Comparison of ENCODE assay signal across 8 mouse cellular contexts in the genomic region with DNA sequence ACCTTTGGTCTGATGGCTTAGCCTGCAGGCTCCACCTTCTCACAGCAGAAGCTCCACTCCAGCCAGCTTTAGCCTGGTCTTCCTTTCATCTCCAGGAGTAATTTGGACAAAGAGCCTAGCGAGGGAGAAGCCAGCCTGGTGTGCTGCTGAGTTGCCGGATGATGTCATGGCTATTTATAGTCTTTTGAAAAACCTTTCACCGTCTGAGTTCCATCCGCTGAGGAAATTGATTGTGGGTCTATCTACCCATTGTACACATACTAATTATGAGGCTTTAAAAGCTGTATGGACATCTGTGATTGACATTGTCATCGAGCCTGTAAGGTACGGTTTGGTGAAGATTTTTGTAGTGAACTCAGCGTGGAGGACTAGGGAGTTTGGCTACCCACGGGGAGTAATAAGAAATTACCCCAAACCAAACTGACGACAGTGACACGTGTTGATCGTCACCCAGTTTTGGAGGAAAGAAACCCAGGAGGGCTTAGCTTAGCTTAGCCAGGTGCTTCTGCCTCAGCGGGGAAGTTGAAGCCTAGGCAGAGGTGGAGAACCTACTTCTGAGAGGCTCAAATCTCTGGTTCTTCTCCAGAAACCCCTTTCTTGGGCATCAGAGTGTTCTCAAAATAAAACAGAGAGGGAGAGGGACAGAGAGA. TPM values are rescaled to one million over a fixed set of nuclear protein-coding genes. Genes with fewer than 3 reads are reported as not detected.
DNase-seq lines count a peak whose midpoint lies in the region; ATAC-seq and TF ChIP-seq lines count a peak whose summit lies in the region.

No protein-coding gene starts in this region.

- peak overlapping the region; percentile 50 for H3K27ac ChIP-seq in bone marrow macrophage, adult 2 months (ENCODE audit: insufficient read depth, low read depth, low read length)
- peak overlapping the region; percentile 76 for H3K27ac ChIP-seq in forebrain, embryonic 12.5 days
- H3K27ac ChIP-seq in hindbrain, embryonic 15.5 days (replicated peaks), result 0 out of 2 replicates have a peak overlapping the region, but pooled peaks have one; percentile 54
- H3K27ac ChIP-seq in liver, embryonic 11.5 days (ENCODE audit: low read depth, low read length), result no peak overlapping the region

- WGBS in forebrain, embryonic 12.5 days, result 39% methylated on average over 12 of the region's 12 CpGs
- WGBS in hindbrain, embryonic 15.5 days, result 50% methylated on average over 12 of the region's 12 CpGs
- WGBS in liver, embryonic 11.5 days, result 67% methylated on average over 12 of the region's 12 CpGs

- H3K4me1 ChIP-seq in bone marrow macrophage, adult 2 months (ENCODE audit: control insufficient read depth, insufficient read depth, low read length), result peaks cover 23% of the 10 kb centered on the region
- H3K4me1 ChIP-seq in forebrain, embryonic 12.5 days, result peaks cover 17% of the 10 kb centered on the region
- peaks cover 18% of the 10 kb centered on the region for H3K4me1 ChIP-seq in hindbrain, embryonic 15.5 days (replicated peaks)
- no peaks in the 10 kb centered on the region for H3K4me1 ChIP-seq in liver, embryonic 11.5 days (replicated peaks; ENCODE audit: control insufficient read depth, insufficient read depth, low read length)

- no peak overlapping the region; the same call in 1 of the 2 replicates for H3K4me2 ChIP-seq in forebrain, embryonic 12.5 days
- no peak overlapping the region for H3K4me2 ChIP-seq in hindbrain, embryonic 15.5 days
- no peak overlapping the region for H3K4me2 ChIP-seq in liver, embryonic 11.5 days

- peak; percentile 83 for ATAC-seq in forebrain, embryonic 12.5 days (ENCODE audit: low FRiP score)
- ATAC-seq in hindbrain, embryonic 15.5 days (ENCODE audit: low FRiP score, low read depth), result peak; percentile 75
- no peak for ATAC-seq in liver, embryonic 11.5 days (replicated peaks; ENCODE audit: low FRiP score)

- no peak overlapping the region for H3K4me3 ChIP-seq in bone marrow macrophage, adult 2 months (ENCODE audit: insufficient read depth, low read length)
- H3K4me3 ChIP-seq in forebrain, embryonic 12.5 days (replicated peaks), result no peak overlapping the region
- H3K4me3 ChIP-seq in hindbrain, embryonic 15.5 days, result no peak overlapping the region
- no peak overlapping the region for H3K4me3 ChIP-seq in liver, embryonic 11.5 days (ENCODE audit: low read depth, low read length)

- no peaks in the 10 kb centered on the region for H3K27me3 ChIP-seq in forebrain, embryonic 12.5 days
- no peaks in the 10 kb centered on the region for H3K27me3 ChIP-seq in hindbrain, embryonic 15.5 days
- H3K27me3 ChIP-seq in liver, embryonic 11.5 days (replicated peaks; ENCODE audit: control insufficient read depth, insufficient read depth, low read length), result no peaks in the 10 kb centered on the region

- peak; percentile 81 for DNase-seq in Muller cell, postnatal 12 days (ENCODE audit: inconsistent ontology term)
- no peak for DNase-seq in natural killer cell, adult 2 months (ENCODE audit: low spot score in 2 of 2)
- DNase-seq in adrenal gland, adult 18-20 months (ENCODE audit: low spot score in 2 of 2), result no peak
- DNase-seq in liver, embryonic 11.5 days (ENCODE audit: low spot score), result no peak
- DNase-seq in left cerebral cortex, adult 8-10 months (ENCODE audit: low spot score in 2 of 2), result no peak

- H3K36me3 ChIP-seq in forebrain, embryonic 12.5 days (replicated peaks), result no peaks in the 10 kb centered on the region
- no peaks in the 10 kb centered on the region for H3K36me3 ChIP-seq in hindbrain, embryonic 15.5 days
- no peaks in the 10 kb centered on the region for H3K36me3 ChIP-seq in liver, embryonic 11.5 days (ENCODE audit: control insufficient read depth, insufficient read depth, low read length)

- H3K9ac ChIP-seq in forebrain, embryonic 12.5 days, result no peak overlapping the region
- no peak overlapping the region for H3K9ac ChIP-seq in hindbrain, embryonic 15.5 days
- no peak overlapping the region for H3K9ac ChIP-seq in liver, embryonic 11.5 days (ENCODE audit: low read depth, low read length)

- no peak for TF ChIP-seq POLR2A in bone marrow macrophage, adult 2 months (IDR thresholded peaks at IDR 0.05; ENCODE audit: borderline replicate concordance, low read depth, low read length)

- no peak for TF ChIP-seq CTCF in bone marrow macrophage, adult 2 months (IDR thresholded peaks at IDR 0.05; ENCODE audit: low read depth, low read length)

- H3K9me3 ChIP-seq in forebrain, embryonic 12.5 days, result no peaks in the 10 kb centered on the region
- no peaks in the 10 kb centered on the region for H3K9me3 ChIP-seq in hindbrain, embryonic 15.5 days
- no peaks in the 10 kb centered on the region for H3K9me3 ChIP-seq in liver, embryonic 11.5 days (ENCODE audit: control insufficient read depth, low read length)

RNA-seq across cellular contexts. Expression of gene Shld1, which starts 28.8 kb away (rescaled TPM):
- polyA plus RNA-seq in bone marrow macrophage, adult 2 months (2012; ENCODE audit: insufficient read depth, insufficient read length, missing spikeins), result 14.5 and 15.9 TPM in 2 replicates
- polyA plus RNA-seq in forebrain, embryonic 12.5 days (2016; fragmentation: Nextera tagmentation; extraction: Ambion mirVana), result 17.3 and 19.7 TPM in 2 replicates
- polyA plus RNA-seq in hindbrain, embryonic 15.5 days (2015; fragmentation: Nextera tagmentation; extraction: Ambion mirVana), result 18.8 and 22.6 TPM in 2 replicates
- 1 to 10 TPM; 7.9 to 8.2 TPM for total RNA-seq in adrenal gland, adult 18-20 months (2021)
- 14.1 and 14.9 TPM in 2 replicates for polyA plus RNA-seq in liver, embryonic 11.5 days (2014; fragmentation: Nextera tagmentation; extraction: Ambion mirVana)
- 10 to 100 TPM in 2 of 4 experiments, 1 to 10 TPM in 2; 8.9 to 12.7 (median 10.9) TPM for total RNA-seq in left cerebral cortex, adult 8-10 months (2022)
